ENCODE assay signal across 8 mouse cellular contexts in the genomic region with DNA sequence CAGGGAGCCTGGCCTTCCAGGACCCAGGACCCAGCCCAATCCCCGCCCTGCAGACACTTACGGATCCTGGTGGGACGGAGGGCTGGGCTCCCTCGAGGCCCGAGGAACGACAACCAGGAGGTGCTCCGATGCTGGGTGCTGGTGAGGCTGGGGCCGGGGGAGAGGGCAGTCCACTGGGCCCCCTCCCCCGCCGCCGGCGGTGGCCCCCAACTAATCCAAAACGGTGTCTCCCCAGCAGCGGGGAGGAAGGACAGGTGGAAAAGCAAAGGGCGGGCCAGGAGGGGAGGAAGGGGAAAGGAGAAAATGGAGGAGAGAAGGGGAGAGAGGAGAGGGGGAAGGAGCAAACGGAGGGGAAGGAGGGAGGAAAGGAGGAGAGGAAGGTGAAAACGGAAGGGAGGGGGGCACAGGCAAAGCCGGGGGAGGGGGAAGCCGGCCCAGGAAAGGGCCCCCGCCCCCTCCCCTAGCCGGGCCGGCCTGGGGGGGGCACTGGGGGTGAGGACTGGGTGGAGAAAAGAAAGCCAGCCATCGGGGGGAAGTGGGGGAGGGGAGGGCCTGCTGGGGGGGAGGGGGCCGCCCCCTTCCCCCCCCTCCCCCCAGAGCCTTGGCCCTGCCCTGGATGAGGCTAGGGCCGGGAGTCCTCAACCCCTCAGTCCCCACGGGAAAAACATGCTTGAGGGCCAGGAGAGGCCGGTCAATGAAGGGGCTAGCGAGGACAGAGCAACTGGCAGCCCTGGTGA. TPM values are rescaled to one million over a fixed set of nuclear protein-coding genes. Genes with fewer than 3 reads are reported as not detected.
DNase-seq lines count a peak whose midpoint lies in the region; ATAC-seq and TF ChIP-seq lines count a peak whose summit lies in the region.

A gene (minus strand): TSS at position 368 of the 737 bp plus-strand sequence.
A gene (plus strand): TSS at position 589 of the 737 bp plus-strand sequence.

- no peak for ATAC-seq in intestine, embryonic 14.5 days (replicated peaks; ENCODE audit: low FRiP score, low TSS enrichment, low read depth)
- ATAC-seq in liver, embryonic 15.5 days (ENCODE audit: insufficient read depth), result no peak
- ATAC-seq in stomach, embryonic 16.5 days (ENCODE audit: insufficient read depth, low FRiP score), result no peak

- TF ChIP-seq EP300 in MEL (IDR thresholded peaks at IDR 0.05; ENCODE audit: low read depth in 1 of 2, low read length in 2 of 2), result no peak

- peak within 1 kb of the TSS; percentile 80 for H3K4me3 ChIP-seq in heart, embryonic 10.5 days
- H3K4me3 ChIP-seq in MEL (ENCODE audit: control insufficient read depth in 1 of 2, insufficient read depth in 1 of 2, low read depth in 2 of 2, low read length in 2 of 2), result peak within 1 kb of the TSS; percentile 71 to 83
- peak within 1 kb of the TSS; percentile 82 for H3K4me3 ChIP-seq in embryonic facial prominence, embryonic 10.5 days
- peak within 1 kb of the TSS; percentile 62 for H3K4me3 ChIP-seq in intestine, embryonic 14.5 days (ENCODE audit: low read depth, low read length)
- H3K4me3 ChIP-seq in liver, embryonic 15.5 days (replicated peaks), result peak within 1 kb of the TSS; percentile 56
- peak within 1 kb of the TSS; percentile 66 for H3K4me3 ChIP-seq in stomach, embryonic 16.5 days (replicated peaks; ENCODE audit: low read length)

- TF ChIP-seq CTCF in MEL (IDR thresholded peaks at IDR 0.05 in 2 of 3, conservative IDR thresholded peaks at IDR 0.05 in 1 of 3; ENCODE audit: control insufficient read depth in 1 of 3, insufficient read depth in 1 of 3, low read depth in 2 of 3, low read length in 3 of 3, poor library complexity in 1 of 3, severe bottlenecking in 1 of 3), result no peak

- DNase-seq in heart, embryonic 10.5 days (ENCODE audit: low spot score), result no peak
- DNase-seq in heart, adult 18-20 months, result no peak
- DNase-seq in MEL (ENCODE audit: low read depth, low spot score), result no peak
- DNase-seq in embryonic facial prominence, embryonic 10.5 days (ENCODE audit: low spot score), result peak; percentile 47
- peak; percentile 71 for DNase-seq in intestine, embryonic 14.5 days (ENCODE audit: low spot score)
- DNase-seq in spleen, adult 18-20 months, result no peak

- no peak for TF ChIP-seq RAD21 in MEL (IDR thresholded peaks at IDR 0.05; ENCODE audit: low read depth, low read length)

- no peak for TF ChIP-seq POLR2A in MEL (IDR thresholded peaks at IDR 0.05; ENCODE audit: control insufficient read depth in 1 of 2, insufficient read depth in 1 of 2, low read depth in 1 of 2, low read length in 2 of 2, poor library complexity in 1 of 2)

- H3K9me3 ChIP-seq in heart, embryonic 10.5 days, result no peaks in the 10 kb centered on the region
- H3K9me3 ChIP-seq in MEL (replicated peaks; ENCODE audit: insufficient read depth, low read length), result no peaks in the 10 kb centered on the region
- H3K9me3 ChIP-seq in embryonic facial prominence, embryonic 10.5 days, result no peaks in the 10 kb centered on the region
- H3K9me3 ChIP-seq in intestine, embryonic 14.5 days (ENCODE audit: control insufficient read depth, low read length), result no peaks in the 10 kb centered on the region
- H3K9me3 ChIP-seq in liver, embryonic 15.5 days (replicated peaks), result no peaks in the 10 kb centered on the region
- no peaks in the 10 kb centered on the region for H3K9me3 ChIP-seq in stomach, embryonic 16.5 days (replicated peaks; ENCODE audit: control insufficient read depth, low read length)

- peaks cover 65% of the 10 kb centered on the region for H3K4me1 ChIP-seq in heart, embryonic 10.5 days
- H3K4me1 ChIP-seq in MEL (ENCODE audit: control insufficient read depth in 1 of 2, insufficient read depth in 2 of 2, low read length in 2 of 2), result peaks cover 3 to 25% of the 10 kb centered on the region in 2 experiments; a peak in 3 of 4 replicates
- peaks cover 72% of the 10 kb centered on the region for H3K4me1 ChIP-seq in embryonic facial prominence, embryonic 10.5 days
- H3K4me1 ChIP-seq in intestine, embryonic 14.5 days (replicated peaks; ENCODE audit: control insufficient read depth, insufficient read depth, low read length), result peaks cover 28% of the 10 kb centered on the region
- H3K4me1 ChIP-seq in liver, embryonic 15.5 days (replicated peaks), result peaks cover 47% of the 10 kb centered on the region
- H3K4me1 ChIP-seq in stomach, embryonic 16.5 days (ENCODE audit: control insufficient read depth, insufficient read depth, low read length), result peaks cover 38% of the 10 kb centered on the region

- peaks cover 23% of the 10 kb centered on the region for H3K36me3 ChIP-seq in heart, embryonic 10.5 days
- peaks cover 0 to 11% of the 10 kb centered on the region in 2 experiments; a peak in 2 of 4 replicates for H3K36me3 ChIP-seq in MEL (ENCODE audit: control insufficient read depth in 1 of 2, insufficient read depth in 2 of 2, low read length in 2 of 2)
- peaks cover 25% of the 10 kb centered on the region for H3K36me3 ChIP-seq in embryonic facial prominence, embryonic 10.5 days (replicated peaks)
- peaks cover 14% of the 10 kb centered on the region for H3K36me3 ChIP-seq in intestine, embryonic 14.5 days (ENCODE audit: control insufficient read depth, insufficient read depth, low read length)
- H3K36me3 ChIP-seq in liver, embryonic 15.5 days (replicated peaks), result no peaks in the 10 kb centered on the region
- peaks cover 9% of the 10 kb centered on the region for H3K36me3 ChIP-seq in stomach, embryonic 16.5 days (ENCODE audit: control insufficient read depth, insufficient read depth, low read length)

- WGBS in heart, embryonic 10.5 days, result under 1% methylated on average over 23 of the region's 28 CpGs
- 1% methylated on average over 28 of the region's 28 CpGs for WGBS in embryonic facial prominence, embryonic 10.5 days
- 1% methylated on average over 25 of the region's 28 CpGs for WGBS in intestine, embryonic 14.5 days
- WGBS in liver, embryonic 15.5 days (ENCODE audit: insufficient replicate concordance), result 4% methylated on average over 21 of the region's 28 CpGs
- WGBS in stomach, embryonic 16.5 days, result 3% methylated on average over 24 of the region's 28 CpGs

- peak within 1 kb of the TSS; percentile 92 for H3K4me2 ChIP-seq in intestine, embryonic 14.5 days (ENCODE audit: low read length)
- peak within 1 kb of the TSS; percentile 84 for H3K4me2 ChIP-seq in liver, embryonic 15.5 days
- peak within 1 kb of the TSS; percentile 95 for H3K4me2 ChIP-seq in stomach, embryonic 16.5 days (ENCODE audit: low read depth, low read length)

- peaks cover 5% of the 10 kb centered on the region for H3K79me2 ChIP-seq in MEL (ENCODE audit: control insufficient read depth, insufficient read depth, low read length, poor library complexity)

- H3K9ac ChIP-seq in MEL (ENCODE audit: control insufficient read depth, low read depth, low read length, poor library complexity, severe bottlenecking), result peak within 1 kb of the TSS; percentile 79
- H3K9ac ChIP-seq in intestine, embryonic 14.5 days (ENCODE audit: low read length), result peak within 1 kb of the TSS; percentile 66
- peak within 1 kb of the TSS; percentile 63 for H3K9ac ChIP-seq in liver, embryonic 15.5 days
- peak within 1 kb of the TSS; percentile 90 for H3K9ac ChIP-seq in stomach, embryonic 16.5 days (ENCODE audit: low read length)

- H3K27me3 ChIP-seq in heart, embryonic 10.5 days (ENCODE audit: insufficient read depth, poor library complexity, severe bottlenecking), result no peaks in the 10 kb centered on the region
- H3K27me3 ChIP-seq in MEL (ENCODE audit: control insufficient read depth in 1 of 2, insufficient read depth in 2 of 2, low read length in 2 of 2), result no peaks in the 10 kb centered on the region
- H3K27me3 ChIP-seq in embryonic facial prominence, embryonic 10.5 days (replicated peaks; ENCODE audit: low read depth, poor library complexity, severe bottlenecking), result no peaks in the 10 kb centered on the region
- no peaks in the 10 kb centered on the region for H3K27me3 ChIP-seq in intestine, embryonic 14.5 days (replicated peaks; ENCODE audit: control insufficient read depth, insufficient read depth, low read length)
- H3K27me3 ChIP-seq in liver, embryonic 15.5 days, result peaks cover 5% of the 10 kb centered on the region; the same call in 1 of the 2 replicates
- H3K27me3 ChIP-seq in stomach, embryonic 16.5 days (ENCODE audit: control insufficient read depth, insufficient read depth, low read length), result no peaks in the 10 kb centered on the region

- H3K27ac ChIP-seq in heart, embryonic 10.5 days, result peak within 1 kb of the TSS; percentile 94
- peak within 1 kb of the TSS; percentile 28 for H3K27ac ChIP-seq in MEL (ENCODE audit: control insufficient read depth, low read depth, low read length)
- peak within 1 kb of the TSS; percentile 95 for H3K27ac ChIP-seq in embryonic facial prominence, embryonic 10.5 days (replicated peaks)
- peak within 1 kb of the TSS; percentile 58 for H3K27ac ChIP-seq in intestine, embryonic 14.5 days (ENCODE audit: low read depth)
- H3K27ac ChIP-seq in liver, embryonic 15.5 days (replicated peaks), result peak within 1 kb of the TSS; percentile 9; the same call in 1 of the 2 replicates
- peak within 1 kb of the TSS; percentile 75 for H3K27ac ChIP-seq in stomach, embryonic 16.5 days (ENCODE audit: low read length)

RNA-seq across cellular contexts. Expression of the first gene that starts in this region (rescaled TPM):
- 4.7 and 6.6 TPM in 2 replicates for polyA plus RNA-seq in heart, embryonic 10.5 days (2016; fragmentation: Nextera tagmentation; extraction: Ambion mirVana)
- total RNA-seq in heart, adult 18-20 months (2021), result 1 to 10 TPM; 3.9 to 4.4 TPM
- total RNA-seq in MEL (2012; rRNA removed), result 3.5 and 4.6 TPM in 2 replicates
- polyA plus RNA-seq in MEL (2012; ENCODE audit: insufficient read depth in 1 of 2, insufficient read length in 2 of 2, low read depth in 1 of 2, low replicate concordance in 2 of 2, missing spikeins in 1 of 2), result 10 to 100 TPM in 1 of 2 experiments, not detected in 1; 22.0 TPM
- 4.5 and 5.1 TPM in 2 replicates for polyA plus RNA-seq in embryonic facial prominence, embryonic 10.5 days (2016; fragmentation: Nextera tagmentation; extraction: Ambion mirVana)
- polyA plus RNA-seq in intestine, embryonic 14.5 days (2014; fragmentation: Nextera tagmentation; extraction: Ambion mirVana), result 7.0 and 8.8 TPM in 2 replicates
- polyA plus RNA-seq in liver, embryonic 15.5 days (2015; fragmentation: Nextera tagmentation; extraction: Ambion mirVana), result 0.54 and 0.82 TPM in 2 replicates
- 3.6 and 4.0 TPM in 2 replicates for polyA plus RNA-seq in stomach, embryonic 16.5 days (2015; fragmentation: Nextera tagmentation; extraction: Ambion mirVana)

RNA-seq across cellular contexts. Expression of the second gene that starts in this region (rescaled TPM):
- 25.0 and 30.2 TPM in 2 replicates for polyA plus RNA-seq in heart, embryonic 10.5 days (2016; fragmentation: Nextera tagmentation; extraction: Ambion mirVana)
- total RNA-seq in heart, adult 18-20 months (2021), result 1 to 10 TPM; 8.3 to 9.9 TPM
- 15.0 and 16.3 TPM in 2 replicates for total RNA-seq in MEL (2012; rRNA removed)
- polyA plus RNA-seq in MEL (2012; ENCODE audit: insufficient read depth in 1 of 2, insufficient read length in 2 of 2, low read depth in 1 of 2, low replicate concordance in 2 of 2, missing spikeins in 1 of 2), result 10 to 100 TPM in 1 of 2 experiments, not detected in 1; 30.2 TPM
- 44.4 and 45.8 TPM in 2 replicates for polyA plus RNA-seq in embryonic facial prominence, embryonic 10.5 days (2016; fragmentation: Nextera tagmentation; extraction: Ambion mirVana)
- polyA plus RNA-seq in intestine, embryonic 14.5 days (2014; fragmentation: Nextera tagmentation; extraction: Ambion mirVana), result 21.9 and 24.8 TPM in 2 replicates
- 9.9 and 11.1 TPM in 2 replicates for polyA plus RNA-seq in liver, embryonic 15.5 days (2015; fragmentation: Nextera tagmentation; extraction: Ambion mirVana)
- polyA plus RNA-seq in stomach, embryonic 16.5 days (2015; fragmentation: Nextera tagmentation; extraction: Ambion mirVana), result 23.1 and 25.2 TPM in 2 replicates

Comparison
In these comparisons a context has a peak if more than half of its experiments do, and no peak if none do; other contexts are left out.
1. DNase-seq: peak in embryonic facial prominence, embryonic 10.5 days (single experiment) and intestine, embryonic 14.5 days (single experiment); none in heart, embryonic 10.5 days (single experiment), heart, adult 18-20 months (0 of 2), MEL (single experiment) and spleen, adult 18-20 months (0 of 2).
2. H3K27ac ChIP-seq: peak in every context shown above with its lines; median percentile 95 in embryonic facial prominence, embryonic 10.5 days; 94 in heart, embryonic 10.5 days; 75 in stomach, embryonic 16.5 days; 58 in intestine, embryonic 14.5 days; 28 in MEL; 9 in liver, embryonic 15.5 days.
3. Peak in every context shown above with its lines, with median percentiles within 50 percentile points of each other: H3K4me3 ChIP-seq, H3K9ac ChIP-seq and H3K4me2 ChIP-seq.